Mouse (Mus musculus): ENCODE data around the gene Nav2.

The Nav2 gene

DNA sequence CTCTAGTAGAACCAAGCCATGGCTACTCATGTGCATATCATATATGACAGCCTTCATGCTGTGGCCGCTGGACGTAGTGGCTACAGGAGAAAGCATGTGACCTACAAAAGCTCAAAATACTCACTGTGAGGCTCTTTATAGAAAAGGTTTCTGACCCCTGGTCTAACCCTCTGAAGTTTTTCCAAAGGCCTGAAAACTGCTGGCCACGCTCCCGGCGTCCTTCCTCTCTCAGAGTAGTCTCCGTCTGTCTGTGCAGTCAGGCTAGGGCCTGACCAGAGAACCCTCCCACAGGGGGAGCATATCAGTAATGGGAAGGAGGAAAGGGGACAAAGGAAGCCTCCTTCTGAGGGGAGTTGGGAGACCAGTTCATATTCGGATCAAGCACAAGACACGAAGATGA, 302.2 kb downstream of the Nav2 start:
- Histone ChIP-seq H3K27me3 (ENCODE audit: insufficient read depth, low read length) (no peaks in the 10 kb centered on the region), H3K4me1 (replicated peaks; ENCODE audit: low read depth, low read length) (no peaks in the 10 kb centered on the region), H3K4me3 (replicated peaks; ENCODE audit: low read length) (no peak overlapping the region), H3K9me3 (ENCODE audit: low read length) (no peaks in the 10 kb centered on the region), H3K36me3 (ENCODE audit: insufficient read depth, low read length) (no peaks in the 10 kb centered on the region)
- no peak for TF ChIP-seq POU5F1 (IDR thresholded peaks at IDR 0.05; ENCODE audit: borderline replicate concordance, low read length)
- TF ChIP-seq CTCF (conservative IDR thresholded peaks at IDR 0.05; ENCODE audit: low read length) = no peak
- TF ChIP-seq NANOG (IDR thresholded peaks at IDR 0.05; ENCODE audit: borderline replicate concordance, low read length) = no peak

DNA sequence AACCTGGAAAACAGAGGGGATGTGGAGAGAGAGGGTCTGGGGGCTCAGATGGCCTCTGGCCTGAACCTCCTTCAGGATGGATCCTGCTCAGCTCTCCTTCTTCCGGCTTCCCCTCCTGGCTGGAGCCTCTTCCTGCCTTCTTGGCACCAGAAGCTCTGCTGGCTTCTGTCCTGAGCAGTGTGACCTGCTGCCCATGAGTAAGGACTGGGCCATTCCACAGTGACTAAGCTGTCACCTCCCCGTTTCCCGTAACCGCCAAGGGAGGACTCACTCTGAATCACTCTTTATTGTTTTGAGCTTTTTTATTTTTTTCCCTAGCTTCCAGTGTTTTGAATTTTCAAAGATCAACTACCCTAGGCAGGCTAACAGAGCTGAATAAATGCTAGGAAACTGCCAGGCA, 304.5 kb downstream of the Nav2 start:
- H3K4me1 ChIP-seq (replicated peaks; ENCODE audit: low read depth, low read length) = no peaks in the 10 kb centered on the region
- H3K36me3 ChIP-seq (ENCODE audit: insufficient read depth, low read length) = no peaks in the 10 kb centered on the region
- H3K27me3 ChIP-seq (ENCODE audit: insufficient read depth, low read length) = 0 out of 2 replicates have a peak, but pooled peaks cover 5% of the 10 kb centered on the region
- TF ChIP-seq NANOG (IDR thresholded peaks at IDR 0.05; ENCODE audit: borderline replicate concordance, low read length) = no peak
- no peak for TF ChIP-seq POU5F1 (IDR thresholded peaks at IDR 0.05; ENCODE audit: borderline replicate concordance, low read length)
- no peak for TF ChIP-seq CTCF (conservative IDR thresholded peaks at IDR 0.05; ENCODE audit: low read length)
- H3K4me3 ChIP-seq (replicated peaks; ENCODE audit: low read length) = no peak overlapping the region
- no peaks in the 10 kb centered on the region for H3K9me3 ChIP-seq (ENCODE audit: low read length)

- H3K4me1 ChIP-seq (replicated peaks; ENCODE audit: low read depth, low read length) = no peaks in the 10 kb centered on the region
- no peaks in the 10 kb centered on the region for H3K36me3 ChIP-seq (ENCODE audit: insufficient read depth, low read length)
- no peak overlapping the region for H3K4me3 ChIP-seq (replicated peaks; ENCODE audit: low read length)
- TF ChIP-seq CTCF (conservative IDR thresholded peaks at IDR 0.05; ENCODE audit: low read length) (no peak), NANOG (IDR thresholded peaks at IDR 0.05; ENCODE audit: borderline replicate concordance, low read length) (no peak), POU5F1 (IDR thresholded peaks at IDR 0.05; ENCODE audit: borderline replicate concordance, low read length) (no peak)
- 0 out of 2 replicates have a peak, but pooled peaks cover 12% of the 10 kb centered on the region for H3K27me3 ChIP-seq (ENCODE audit: insufficient read depth, low read length)
- H3K9me3 ChIP-seq (ENCODE audit: low read length) = no peaks in the 10 kb centered on the region
These were observed 309.3 kb downstream of the Nav2 start for GRCm38 (mm10) chr7:49217786-49218185.

DNA sequence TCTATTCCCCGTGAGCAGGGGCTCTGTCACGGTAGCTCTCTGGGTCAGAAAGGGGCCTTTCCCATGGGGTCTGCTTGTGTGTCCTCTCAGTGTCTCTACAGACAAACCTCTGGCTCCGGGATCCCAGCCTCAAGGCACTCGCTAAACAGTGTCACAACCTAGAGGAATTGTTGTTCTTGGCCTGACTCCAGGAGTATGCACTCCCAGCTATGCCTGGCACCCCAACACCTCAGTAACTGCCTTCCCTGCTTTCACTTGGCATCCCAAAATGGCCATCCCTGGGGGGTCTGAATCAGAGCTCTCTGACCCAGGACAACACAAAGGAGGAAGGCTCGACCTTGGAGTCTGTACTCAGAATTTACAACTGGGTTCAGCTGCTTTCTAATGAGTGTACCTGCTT, 317.2 kb downstream of the Nav2 start:
- TF ChIP-seq NANOG (IDR thresholded peaks at IDR 0.05; ENCODE audit: borderline replicate concordance, low read length) (no peak), CTCF (conservative IDR thresholded peaks at IDR 0.05; ENCODE audit: low read length) (no peak), POU5F1 (IDR thresholded peaks at IDR 0.05; ENCODE audit: borderline replicate concordance, low read length) (no peak)
- H3K27me3 ChIP-seq (ENCODE audit: insufficient read depth, low read length) = peaks cover 7% of the 10 kb centered on the region; the same call in 1 of the 2 replicates
- no peaks in the 10 kb centered on the region for H3K36me3 ChIP-seq (ENCODE audit: insufficient read depth, low read length)

GRCm38 (mm10) chr7:49232969-49233368, 324.5 kb downstream of the Nav2 start:
- no peaks in the 10 kb centered on the region for H3K27me3 ChIP-seq (ENCODE audit: insufficient read depth, low read length)
- no peak overlapping the region for H3K4me3 ChIP-seq (replicated peaks; ENCODE audit: low read length)
- no peaks in the 10 kb centered on the region for H3K36me3 ChIP-seq (ENCODE audit: insufficient read depth, low read length)
- no peaks in the 10 kb centered on the region for H3K4me1 ChIP-seq (replicated peaks; ENCODE audit: low read depth, low read length)
- no peak for TF ChIP-seq CTCF (conservative IDR thresholded peaks at IDR 0.05; ENCODE audit: low read length)
- TF ChIP-seq POU5F1 (IDR thresholded peaks at IDR 0.05; ENCODE audit: borderline replicate concordance, low read length) = no peak
- TF ChIP-seq NANOG (IDR thresholded peaks at IDR 0.05; ENCODE audit: borderline replicate concordance, low read length) = no peak
- no peaks in the 10 kb centered on the region for H3K9me3 ChIP-seq (ENCODE audit: low read length)

More for the DNA sequence above, 317.2 kb downstream of the Nav2 start:
- no peak overlapping the region for H3K4me3 ChIP-seq (replicated peaks; ENCODE audit: low read length)
- H3K4me1 ChIP-seq (replicated peaks; ENCODE audit: low read depth, low read length) = peaks cover 16% of the 10 kb centered on the region
- no peaks in the 10 kb centered on the region for H3K9me3 ChIP-seq (ENCODE audit: low read length)

DNA sequence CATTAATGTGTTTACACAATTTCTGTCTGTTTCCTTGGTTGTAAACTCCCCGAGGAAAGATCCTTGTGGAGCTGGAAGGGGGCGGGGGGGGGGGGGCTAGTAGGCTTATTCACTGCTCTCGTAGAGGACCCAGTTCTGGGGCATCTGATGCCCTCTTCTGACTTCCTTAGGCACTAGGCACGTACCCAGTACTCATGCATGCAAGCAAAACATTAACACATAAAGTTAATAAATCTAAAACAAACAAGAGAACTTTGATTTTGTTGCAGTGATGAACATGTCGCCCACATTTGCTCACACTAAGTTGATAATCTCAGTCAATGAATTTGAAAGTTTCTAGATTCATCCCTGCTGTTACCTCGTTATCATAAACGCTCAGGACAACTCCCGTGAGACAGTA, 325.8 kb downstream of the Nav2 start:
- Histone ChIP-seq H3K36me3 (ENCODE audit: insufficient read depth, low read length) (no peaks in the 10 kb centered on the region), H3K9me3 (ENCODE audit: low read length) (no peaks in the 10 kb centered on the region), H3K4me3 (replicated peaks; ENCODE audit: low read length) (no peak overlapping the region), H3K27me3 (ENCODE audit: insufficient read depth, low read length) (no peaks in the 10 kb centered on the region), H3K4me1 (replicated peaks; ENCODE audit: low read depth, low read length) (no peaks in the 10 kb centered on the region)
- TF ChIP-seq CTCF (conservative IDR thresholded peaks at IDR 0.05; ENCODE audit: low read length) = no peak
- TF ChIP-seq NANOG (IDR thresholded peaks at IDR 0.05; ENCODE audit: borderline replicate concordance, low read length) = no peak
- no peak for TF ChIP-seq POU5F1 (IDR thresholded peaks at IDR 0.05; ENCODE audit: borderline replicate concordance, low read length)

DNA sequence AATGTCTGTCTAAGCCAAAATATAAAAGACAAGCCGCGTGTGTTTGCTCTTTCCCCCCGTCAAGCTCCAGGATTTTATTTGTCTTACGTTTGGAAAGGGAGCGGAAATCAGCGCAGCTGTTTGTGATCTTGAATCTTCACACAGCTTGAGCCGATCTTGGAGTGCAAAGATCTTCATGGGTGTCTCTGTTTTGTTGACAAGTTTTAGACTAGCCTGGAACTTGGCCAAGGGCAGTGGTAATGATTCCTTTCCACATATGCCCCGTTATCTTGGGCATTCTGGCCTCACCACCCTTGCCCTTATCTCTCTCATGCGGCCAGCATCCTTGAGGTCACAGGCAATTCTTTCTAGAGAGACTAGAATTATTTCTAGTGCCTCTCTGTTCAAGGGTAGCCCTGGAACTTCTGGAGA, 326.8 kb downstream of the Nav2 start:
- no peak overlapping the region for H3K4me3 ChIP-seq (replicated peaks; ENCODE audit: low read length)
- H3K4me1 ChIP-seq (replicated peaks; ENCODE audit: low read depth, low read length) = no peaks in the 10 kb centered on the region
- no peaks in the 10 kb centered on the region for H3K36me3 ChIP-seq (ENCODE audit: insufficient read depth, low read length)
- no peaks in the 10 kb centered on the region for H3K27me3 ChIP-seq (ENCODE audit: insufficient read depth, low read length)
- H3K9me3 ChIP-seq (ENCODE audit: low read length) = no peaks in the 10 kb centered on the region
- TF ChIP-seq POU5F1 (IDR thresholded peaks at IDR 0.05; ENCODE audit: borderline replicate concordance, low read length) = no peak

- Histone ChIP-seq H3K27me3 (ENCODE audit: insufficient read depth, low read length) (no peaks in the 10 kb centered on the region), H3K36me3 (ENCODE audit: insufficient read depth, low read length) (no peaks in the 10 kb centered on the region), H3K4me3 (replicated peaks; ENCODE audit: low read length) (no peak overlapping the region), H3K4me1 (replicated peaks; ENCODE audit: low read depth, low read length) (no peaks in the 10 kb centered on the region), H3K9me3 (ENCODE audit: low read length) (no peaks in the 10 kb centered on the region)
- TF ChIP-seq POU5F1 (IDR thresholded peaks at IDR 0.05; ENCODE audit: borderline replicate concordance, low read length) = no peak
- TF ChIP-seq NANOG (IDR thresholded peaks at IDR 0.05; ENCODE audit: borderline replicate concordance, low read length) = no peak
- no peak for TF ChIP-seq CTCF (conservative IDR thresholded peaks at IDR 0.05; ENCODE audit: low read length)
These were observed 327.3 kb downstream of the Nav2 start for GRCm38 (mm10) chr7:49235821-49236220.

DNA sequence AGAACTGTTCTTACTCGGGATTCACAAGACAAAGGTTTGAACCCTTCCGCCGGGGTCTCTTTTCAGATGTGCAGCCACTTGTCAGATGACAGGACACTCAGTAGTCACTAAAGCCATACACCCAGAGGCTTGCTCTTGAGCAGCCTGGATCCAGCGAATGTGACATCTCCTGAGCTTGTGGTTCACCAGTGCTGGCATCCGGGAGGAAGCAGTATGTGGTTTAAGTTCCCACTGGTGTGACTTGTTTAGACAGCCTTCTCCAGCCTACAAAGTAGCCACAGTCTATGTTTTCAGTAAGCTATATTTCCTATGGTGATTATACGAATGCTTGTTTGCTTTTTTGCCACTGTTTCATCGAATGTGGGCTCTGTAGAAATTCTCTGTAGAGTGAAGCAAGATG, 331.9 kb downstream of the Nav2 start:
- H3K4me1 ChIP-seq (replicated peaks; ENCODE audit: low read depth, low read length) = peaks cover 23% of the 10 kb centered on the region
- no peak for TF ChIP-seq CTCF (conservative IDR thresholded peaks at IDR 0.05; ENCODE audit: low read length)
- no peak for TF ChIP-seq POU5F1 (IDR thresholded peaks at IDR 0.05; ENCODE audit: borderline replicate concordance, low read length)
- TF ChIP-seq NANOG (IDR thresholded peaks at IDR 0.05; ENCODE audit: borderline replicate concordance, low read length) = no peak
- no peaks in the 10 kb centered on the region for H3K36me3 ChIP-seq (ENCODE audit: insufficient read depth, low read length)
- no peak overlapping the region for H3K4me3 ChIP-seq (replicated peaks; ENCODE audit: low read length)
- H3K27me3 ChIP-seq (ENCODE audit: insufficient read depth, low read length) = peaks cover 10% of the 10 kb centered on the region; the same call in 1 of the 2 replicates
- H3K9me3 ChIP-seq (ENCODE audit: low read length) = no peaks in the 10 kb centered on the region

Measured in E14TG2a.4 (cell line).